Mouse (Mus musculus) E14TG2a.4 (cell line): Measurements from ENCODE around the gene Smad5.

Experiments used
- CTCF ChIP-seq: conservative IDR thresholded peaks from 2 replicates; pipeline ENCODE4 v1.5.1; 2014; ENCODE audit warnings: low read length
- POU5F1 ChIP-seq: IDR thresholded peaks from 2 replicates; pipeline ENCODE4 v1.6.1; 2014; ENCODE audit warnings: low read length, borderline replicate concordance

GRCm38 (mm10) chr13:56682326-56682725 lies 20.5 kb upstream of the Smad5 start:
- TF ChIP-seq CTCF (no peak), POU5F1 (no peak)
